Mouse (Mus musculus) MEL (cell line): ENCODE data around the gene Cntnap2. TPM values are rescaled to one million over a fixed set of nuclear protein-coding genes. Genes with fewer than 3 reads are reported as not detected.

Experiments
- DNase-seq: peaks from one replicate; pipeline ENCODE4 v3.0.0; 2011; ENCODE audit warnings: low read depth, low spot score
- H3K27ac ChIP-seq: 2 replicates; pipeline ENCODE4 v1.5.1; 2012; ENCODE audit warnings: low read depth, mild to moderate bottlenecking, control low read depth, low read length, moderate library complexity; ENCODE audit not compliant: control insufficient read depth
- H3K27me3 ChIP-seq, 2 experiments: fragments of 150-350 bp in 1 of 2; sonication (generic) in 1 of 2; 2 replicates each; pipeline ENCODE4 v1.6.1; 2012; ENCODE audit warnings: low read length in 2 of 2, mild to moderate bottlenecking in 2 of 2, improper control_type of control experiment in 1 of 2, moderate library complexity in 1 of 2; ENCODE audit not compliant: insufficient read depth in 2 of 2, control insufficient read depth in 1 of 2
- H3K36me3 ChIP-seq, 2 experiments: 2 replicates each; pipeline ENCODE4 v1.6.1; 2012 to 2014; ENCODE audit warnings: low read length in 2 of 2, improper control_type of control experiment in 1 of 2, inconsistent platforms in 1 of 2, mild to moderate bottlenecking in 1 of 2; ENCODE audit not compliant: insufficient read depth in 2 of 2, control insufficient read depth in 1 of 2
- H3K4me1 ChIP-seq, 2 experiments: fragments of 150-350 bp in 1 of 2; sonication (generic) in 1 of 2; 2 replicates each; pipeline ENCODE4 v1.6.1; 2012; ENCODE audit warnings: low read length in 2 of 2, improper control_type of control experiment in 1 of 2, mild to moderate bottlenecking in 1 of 2; ENCODE audit not compliant: insufficient read depth in 2 of 2, control insufficient read depth in 1 of 2
- H3K4me3 ChIP-seq, 2 experiments: fragments of 150-350 bp in 1 of 2; sonication (generic) in 1 of 2; 2 replicates each; pipeline ENCODE4 v1.5.1; 2012; ENCODE audit warnings: low read depth in 2 of 2, low read length in 2 of 2, mild to moderate bottlenecking in 2 of 2, moderate library complexity in 2 of 2, control low read depth in 1 of 2, improper control_type of control experiment in 1 of 2; ENCODE audit not compliant: control insufficient read depth in 1 of 2, insufficient read depth in 1 of 2
- H3K79me2 ChIP-seq: 2 replicates; pipeline ENCODE4 v1.6.1; 2012; ENCODE audit warnings: mild to moderate bottlenecking, low read length, moderate library complexity; ENCODE audit not compliant: control insufficient read depth, poor library complexity, insufficient read depth
- H3K9ac ChIP-seq: 2 replicates; pipeline ENCODE4 v1.6.1; 2012; ENCODE audit warnings: low read depth, mild to moderate bottlenecking, control low read depth, low read length, moderate library complexity; ENCODE audit not compliant: control insufficient read depth, poor library complexity, severe bottlenecking
- H3K9me3 ChIP-seq: fragments of 150-350 bp; sonication (generic); replicated peaks from 2 replicates; pipeline ENCODE4 v1.6.1; 2012; ENCODE audit warnings: mild to moderate bottlenecking, low read length, improper control_type of control experiment, moderate library complexity; ENCODE audit not compliant: insufficient read depth
- BHLHE40 ChIP-seq: IDR thresholded peaks from 2 replicates; pipeline ENCODE4 v1.6.1; 2012; ENCODE audit warnings: low read depth, mild to moderate bottlenecking, inconsistent platforms, low read length, improper control_type of control experiment, borderline replicate concordance
- CHD1 ChIP-seq: IDR thresholded peaks from 2 replicates; pipeline ENCODE4 v1.6.1; 2012; ENCODE audit warnings: low read depth, mild to moderate bottlenecking, inconsistent platforms, low read length, improper control_type of control experiment
- E2F4 ChIP-seq: IDR thresholded peaks from 2 replicates; pipeline ENCODE4 v1.6.1; 2011; ENCODE audit warnings: low read depth, low read length, improper control_type of control experiment, borderline replicate concordance
- ELF1 ChIP-seq: IDR thresholded peaks from 2 replicates; pipeline ENCODE4 v1.6.1; 2014; ENCODE audit warnings: low read depth, mild to moderate bottlenecking, inconsistent platforms, low read length, improper control_type of control experiment, moderate library complexity
- EP300 ChIP-seq, 2 experiments: IDR thresholded peaks; 2 replicates each; pipeline ENCODE4 v1.6.1; 2011; ENCODE audit warnings: improper control_type of control experiment in 2 of 2, low read length in 2 of 2, low read depth in 1 of 2, mild to moderate bottlenecking in 1 of 2
- GATA1 ChIP-seq: IDR thresholded peaks from 2 replicates; pipeline ENCODE4 v1.6.1; 2011; ENCODE audit warnings: low read depth, low read length, improper control_type of control experiment
- JUND ChIP-seq: IDR thresholded peaks from 2 replicates; pipeline ENCODE4 v1.6.1; 2011; ENCODE audit warnings: low read depth, mild to moderate bottlenecking, improper control_type of control experiment, low read length
- KAT2A ChIP-seq: conservative IDR thresholded peaks from 2 replicates; pipeline ENCODE4 v1.6.1; 2012; ENCODE audit warnings: low read depth, low read length, improper control_type of control experiment, inconsistent platforms
- MAFK ChIP-seq: IDR thresholded peaks from 2 replicates; pipeline ENCODE4 v1.6.1; 2011; ENCODE audit warnings: low read depth, mild to moderate bottlenecking, low read length, improper control_type of control experiment, borderline replicate concordance
- MAZ ChIP-seq: IDR thresholded peaks from 2 replicates; pipeline ENCODE4 v1.6.1; 2012; ENCODE audit warnings: low read depth, mild to moderate bottlenecking, inconsistent platforms, low read length, improper control_type of control experiment
- MEF2A ChIP-seq: IDR thresholded peaks from 2 replicates; pipeline ENCODE4 v1.6.1; 2014; ENCODE audit warnings: low read depth, mild to moderate bottlenecking, inconsistent platforms, low read length, improper control_type of control experiment; ENCODE audit not compliant: poor library complexity, insufficient replicate concordance, severe bottlenecking; ENCODE audit errors: extremely low read depth
- MYB ChIP-seq: IDR thresholded peaks from 2 replicates; pipeline ENCODE4 v1.6.1; 2011; ENCODE audit warnings: mild to moderate bottlenecking, low read depth, low read length, improper control_type of control experiment
- NELFE ChIP-seq: IDR thresholded peaks from 2 replicates; pipeline ENCODE4 v1.6.1; 2011; ENCODE audit warnings: low read depth, low read length, improper control_type of control experiment
- SMC3 ChIP-seq: IDR thresholded peaks from 2 replicates; pipeline ENCODE4 v1.6.1; 2011; ENCODE audit warnings: low read depth, low read length, improper control_type of control experiment
- TBP ChIP-seq: IDR thresholded peaks from 2 replicates; pipeline ENCODE4 v1.8.0; 2011; ENCODE audit warnings: low read depth, low read length, improper control_type of control experiment
- TCF12 ChIP-seq: IDR thresholded peaks from 2 replicates; pipeline ENCODE4 v1.6.1; 2014; ENCODE audit warnings: low read depth, mild to moderate bottlenecking, inconsistent platforms, low read length, improper control_type of control experiment, moderate library complexity
- UBTF ChIP-seq: IDR thresholded peaks from 2 replicates; pipeline ENCODE4 v1.6.1; 2012; ENCODE audit warnings: low read depth, mild to moderate bottlenecking, inconsistent platforms, low read length, improper control_type of control experiment, moderate library complexity, borderline replicate concordance; ENCODE audit not compliant: insufficient read depth
- USF1 ChIP-seq: IDR thresholded peaks from 2 replicates; pipeline ENCODE4 v1.6.1; 2014; ENCODE audit warnings: low read depth, mild to moderate bottlenecking, inconsistent platforms, low read length, improper control_type of control experiment, moderate library complexity
- ZC3H11A ChIP-seq: IDR thresholded peaks from 2 replicates; pipeline ENCODE4 v1.6.1; 2012; ENCODE audit warnings: low read depth, mild to moderate bottlenecking, inconsistent platforms, low read length, improper control_type of control experiment
- polyA plus RNA-seq, 2 experiments: library from polyadenylated mRNA; stranded (reverse) in 1 of 2; unstranded in 1 of 2; fragments of >175 nt in 1 of 2; fragments of >200 nt in 1 of 2; gene quantifications; 2 replicates each; pipeline versions ENCODE4 v1.2.1 to v1.2.4; 2012; ENCODE audit warnings: low replicate concordance in 2 of 2, low read depth in 1 of 2; ENCODE audit not compliant: insufficient read length in 2 of 2, insufficient read depth in 1 of 2, missing spikeins in 1 of 2
- total RNA-seq: library from RNA; depleted of rRNA; stranded (reverse); fragments of 300-350 nt; gene quantifications from 2 replicates; pipeline ENCODE4 v1.2.3, GENCODE M21; 2012

Gene Cntnap2
- total and polyA plus RNA-seq, 3 experiments = 0.01 TPM; not detected in 2

- Histone ChIP-seq H3K27me3 (no peaks in the 10 kb centered on the region), H3K9ac (no peak overlapping the region), H3K36me3 (no peaks in the 10 kb centered on the region), H3K9me3 (no peaks in the 10 kb centered on the region), H3K27ac (no peak overlapping the region), H3K79me2 (no peaks in the 10 kb centered on the region), H3K4me3 (no peak overlapping the region)
- DNase-seq = no peak
- no peak for TF ChIP-seq TCF12
- no peak for TF ChIP-seq MAZ
- no peak for TF ChIP-seq ELF1
- TF ChIP-seq ZC3H11A = no peak
- TF ChIP-seq EP300 (IDR thresholded peaks at IDR 0.05; ENCODE audit: low read depth in 1 of 2, low read length in 2 of 2) = no peak
- no peak for TF ChIP-seq JUND
- TF ChIP-seq CHD1 = no peak
- TF ChIP-seq MEF2A = no peak
- TF ChIP-seq KAT2A = no peak
- TF ChIP-seq, all 39 proteins: peak for 0
- H3K4me1 ChIP-seq = no peaks in the 10 kb centered on the region
These were observed 3.2 kb downstream of the Cntnap2 start for GRCm38 (mm10) chr6:45062214-45062997.

DNA sequence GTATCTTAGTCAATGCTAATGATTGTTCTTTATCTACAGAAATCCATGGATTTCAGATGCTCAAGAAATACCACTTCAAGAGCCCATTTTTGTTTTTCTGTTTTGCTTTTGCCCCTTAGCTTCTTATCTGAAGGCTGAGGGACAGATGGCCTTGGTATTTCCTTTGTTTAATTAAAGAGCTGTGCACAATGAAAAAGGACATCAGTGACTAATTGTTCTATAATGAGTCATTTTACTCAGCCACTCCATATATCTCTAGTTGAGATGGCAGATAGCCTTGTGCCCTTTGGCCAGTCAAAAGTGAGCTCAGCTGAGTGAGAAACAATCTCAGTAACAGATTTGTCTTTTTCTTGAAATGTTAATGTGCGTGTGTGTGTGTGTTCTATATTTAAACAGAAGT is 29.1 kb downstream of the Cntnap2 start:
- no peaks in the 10 kb centered on the region for H3K9me3 ChIP-seq
- H3K4me1 ChIP-seq = no peaks in the 10 kb centered on the region
- DNase-seq = no peak
- no peak overlapping the region for H3K27ac ChIP-seq
- TF ChIP-seq KAT2A (no peak), SMC3 (no peak), UBTF (no peak), TBP (no peak), MYB (no peak), NELFE (no peak), BHLHE40 (no peak), MAFK (no peak), USF1 (no peak), E2F4 (no peak), GATA1 (no peak), JUND (no peak)
- no peak overlapping the region for H3K9ac ChIP-seq
- no peaks in the 10 kb centered on the region for H3K79me2 ChIP-seq
- no peaks in the 10 kb centered on the region for H3K27me3 ChIP-seq
- H3K36me3 ChIP-seq = no peaks in the 10 kb centered on the region
- H3K4me3 ChIP-seq = no peak overlapping the region
